In the genomic region with DNA sequence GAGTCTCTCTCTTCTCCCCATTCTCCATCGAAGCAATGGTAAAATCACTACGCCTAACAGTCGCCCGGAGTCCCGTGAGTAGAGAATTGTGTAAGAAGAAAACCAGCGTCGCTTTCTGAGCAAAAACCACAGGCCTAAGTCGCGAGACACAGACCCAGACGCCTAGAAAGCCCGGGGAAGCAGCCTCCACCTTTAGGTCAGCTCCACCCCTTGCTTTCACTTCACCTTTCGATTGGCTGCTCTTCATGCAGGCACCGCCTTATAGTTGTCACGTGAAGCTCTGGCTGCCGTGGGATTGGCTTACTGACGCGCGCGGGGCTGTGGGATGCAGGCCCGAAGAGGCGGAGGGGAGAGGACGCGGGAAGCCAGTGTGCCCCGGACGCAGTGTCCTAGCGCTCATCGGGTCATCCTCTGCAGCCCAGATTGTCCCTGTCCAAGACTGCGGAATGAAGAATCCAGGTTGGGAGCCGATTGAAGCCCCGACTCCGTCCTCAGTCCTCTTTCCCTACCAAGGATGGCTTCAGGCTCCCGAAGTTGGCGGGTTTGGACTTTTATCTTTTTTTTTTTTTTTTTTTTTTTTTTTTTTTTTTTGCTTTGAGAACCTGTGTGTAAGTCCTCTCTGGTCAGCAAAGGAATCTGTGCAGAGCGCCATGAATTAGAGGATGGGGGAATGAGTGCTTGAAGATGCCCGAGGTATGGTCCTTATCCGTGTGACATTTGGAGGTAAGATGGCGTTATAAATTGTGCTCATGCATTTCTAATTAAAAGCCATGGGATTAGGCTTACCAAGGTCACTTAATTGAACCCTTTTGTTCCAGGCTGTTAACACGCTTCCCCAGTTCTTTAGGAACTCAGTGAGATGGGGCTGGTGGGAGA, we compare ENCODE assay signal across 1 mouse cellular context.
TF ChIP-seq lines count a peak whose summit lies in the region.

No protein-coding gene starts in this region.

TF ChIP-seq in MEL, 35 proteins besides CTCF, POLR2A, EP300 and RAD21 (continued from another document):
- peak; percentile 41; the same call in 1 of the 2 replicates for TF ChIP-seq ELF1 (IDR thresholded peaks at IDR 0.05; ENCODE audit: low read depth, low read length)
- peak; percentile 71; the same call in 1 of the 2 replicates for TF ChIP-seq BHLHE40 (IDR thresholded peaks at IDR 0.05; ENCODE audit: borderline replicate concordance, low read depth, low read length)
- peak; percentile 85 for TF ChIP-seq HCFC1 (IDR thresholded peaks at IDR 0.05; ENCODE audit: low read depth, low read length)
- peak; percentile 83 for TF ChIP-seq ZNF384 (IDR thresholded peaks at IDR 0.05; ENCODE audit: low read depth, low read length)
- peak; percentile 92 for TF ChIP-seq E2F4 (IDR thresholded peaks at IDR 0.05; ENCODE audit: borderline replicate concordance, low read depth, low read length)
- peak; percentile 15; the same call in 1 of the 2 replicates for TF ChIP-seq ETS1 (IDR thresholded peaks at IDR 0.05; ENCODE audit: low read depth, low read length)
- 0 out of 2 replicates have a peak, but pooled peaks have one; percentile 7 for TF ChIP-seq RCOR1 (IDR thresholded peaks at IDR 0.05; ENCODE audit: low read depth, low read length)
- TF ChIP-seq SIN3A (IDR thresholded peaks at IDR 0.05; ENCODE audit: low read length), result peak; percentile 87
- peak; percentile 88 for TF ChIP-seq MXI1 (IDR thresholded peaks at IDR 0.05; ENCODE audit: low read depth, low read length)
- TF ChIP-seq CHD1 (IDR thresholded peaks at IDR 0.05; ENCODE audit: low read depth, low read length), result peak; percentile 92; the same call in 1 of the 2 replicates
- no peak for TF ChIP-seq TAL1 (IDR thresholded peaks at IDR 0.05; ENCODE audit: low read length)
- peak; percentile 97 for TF ChIP-seq MAX (IDR thresholded peaks at IDR 0.05; ENCODE audit: low read length)
- peak; percentile 74 for TF ChIP-seq ZMIZ1 (IDR thresholded peaks at IDR 0.05; ENCODE audit: low read depth, low read length)
- TF ChIP-seq NELFE (IDR thresholded peaks at IDR 0.05; ENCODE audit: low read depth, low read length), result peak; percentile 93
- peak; percentile 53; the same call in 1 of the 2 replicates for TF ChIP-seq POLR2AphosphoS2 (IDR thresholded peaks at IDR 0.05; ENCODE audit: low read length)
- TF ChIP-seq ZKSCAN1 (IDR thresholded peaks at IDR 0.05; ENCODE audit: low read depth, low read length), result no peak
- TF ChIP-seq GATA1 (IDR thresholded peaks at IDR 0.05; ENCODE audit: low read depth, low read length), result no peak
- 0 out of 2 replicates have a peak, but pooled peaks have one; percentile 44 for TF ChIP-seq POLR2AphosphoS5 (IDR thresholded peaks at IDR 0.05; ENCODE audit: borderline replicate concordance, low read depth, low read length)
- TF ChIP-seq USF2 (IDR thresholded peaks at IDR 0.05; ENCODE audit: borderline replicate concordance in 1 of 2, insufficient read depth in 1 of 2, low read depth in 1 of 2, low read length in 2 of 2), result peak; percentile 91 to 97
- no peak for TF ChIP-seq NRF1 (IDR thresholded peaks at IDR 0.05; ENCODE audit: insufficient read depth, low read depth, low read length, poor library complexity, severe bottlenecking)
- TF ChIP-seq MEF2A (IDR thresholded peaks at IDR 0.05; ENCODE audit: extremely low read depth, insufficient replicate concordance, low read depth, low read length, poor library complexity, severe bottlenecking), result no peak
- 0 out of 2 replicates have a peak, but pooled peaks have one; percentile 52 for TF ChIP-seq MYC (IDR thresholded peaks at IDR 0.05; ENCODE audit: low read depth, low read length)
